Mouse (Mus musculus): ENCODE data around the gene Abl1. TPM values are rescaled to one million over a fixed set of nuclear protein-coding genes. Genes with fewer than 3 reads are reported as not detected.

Gene Abl1
- polyA plus RNA-seq (2012; rRNA removed) = 38.4 and 39.9 TPM in 2 replicates

GRCm38 (mm10) chr2:31688074-31688925, at the start of gene Abl1:
Gene Abl1, plus strand, starts transcription at chr2:31688376.
- H3K27ac ChIP-seq (ENCODE audit: insufficient read depth, low read length) = peak within 1 kb of the TSS; percentile 61; the same call in 1 of the 2 replicates
- peak; percentile 12; the same call in 1 of the 2 replicates for TF ChIP-seq CTCF (IDR thresholded peaks at IDR 0.05; ENCODE audit: extremely low read depth, insufficient read depth, low read length)
- TF ChIP-seq POLR2A (IDR thresholded peaks at IDR 0.05; ENCODE audit: extremely low read depth, insufficient read depth, low read length) = peak; percentile 64; the same call in 1 of the 2 replicates
- peaks cover 3% of the 10 kb centered on the region for H3K4me1 ChIP-seq (ENCODE audit: control insufficient read depth, insufficient read depth, low read length)
- H3K4me3 ChIP-seq (ENCODE audit: insufficient read depth, low read length) = peak within 1 kb of the TSS; percentile 77

- Histone ChIP-seq H3K4me1 (ENCODE audit: control insufficient read depth, insufficient read depth, low read length) (no peaks in the 10 kb centered on the region), H3K27ac (ENCODE audit: insufficient read depth, low read length) (no peak overlapping the region), H3K4me3 (ENCODE audit: insufficient read depth, low read length) (no peak overlapping the region)
- TF ChIP-seq CTCF (IDR thresholded peaks at IDR 0.05; ENCODE audit: extremely low read depth, insufficient read depth, low read length) = no peak
- TF ChIP-seq POLR2A (IDR thresholded peaks at IDR 0.05; ENCODE audit: extremely low read depth, insufficient read depth, low read length) = no peak
Observed at GRCm38 (mm10) chr2:31638581-31639465, 49.4 kb upstream of the Abl1 start.

DNA sequence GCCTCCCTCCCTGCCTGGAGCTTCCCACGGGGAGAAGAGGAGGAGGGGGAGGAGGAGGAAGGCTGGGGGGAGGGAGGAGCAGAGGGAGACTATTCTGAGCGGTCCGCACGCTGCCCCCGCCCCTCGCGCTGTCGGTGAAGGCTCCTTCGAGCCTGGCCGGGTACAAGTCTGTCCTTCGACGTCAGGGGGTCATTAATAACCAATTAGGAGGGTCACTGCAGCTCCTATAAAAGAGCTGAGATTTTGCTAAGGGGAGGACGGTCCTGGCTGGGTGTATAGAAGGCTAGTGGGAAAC, 48.8 kb upstream of the Abl1 start:
- Histone ChIP-seq H3K4me3 (ENCODE audit: insufficient read depth, low read length) (no peak overlapping the region), H3K27ac (ENCODE audit: insufficient read depth, low read length) (no peak overlapping the region), H3K4me1 (ENCODE audit: control insufficient read depth, insufficient read depth, low read length) (no peaks in the 10 kb centered on the region)
- no peak for TF ChIP-seq CTCF (IDR thresholded peaks at IDR 0.05; ENCODE audit: extremely low read depth, insufficient read depth, low read length)
- TF ChIP-seq POLR2A (IDR thresholded peaks at IDR 0.05; ENCODE audit: extremely low read depth, insufficient read depth, low read length) = no peak

- TF ChIP-seq CTCF (IDR thresholded peaks at IDR 0.05; ENCODE audit: extremely low read depth, insufficient read depth, low read length) (no peak), POLR2A (IDR thresholded peaks at IDR 0.05; ENCODE audit: extremely low read depth, insufficient read depth, low read length) (no peak)
- H3K4me1 ChIP-seq (ENCODE audit: control insufficient read depth, insufficient read depth, low read length) = no peaks in the 10 kb centered on the region
- H3K27ac ChIP-seq (ENCODE audit: insufficient read depth, low read length) = no peak within 1 kb of the TSS
- H3K4me3 ChIP-seq (ENCODE audit: insufficient read depth, low read length) = no peak within 1 kb of the TSS
Observed at GRCm38 (mm10) chr2:31639901-31640608, 48.1 kb upstream of the Abl1 start, which contains the start of gene Prdm12. Gene Prdm12, plus strand, starts transcription at chr2:31640037.

GRCm38 (mm10) chr2:31640609-31641507, 47.3 kb upstream of the Abl1 start:
- TF ChIP-seq CTCF (IDR thresholded peaks at IDR 0.05; ENCODE audit: extremely low read depth, insufficient read depth, low read length) = no peak
- no peak for TF ChIP-seq POLR2A (IDR thresholded peaks at IDR 0.05; ENCODE audit: extremely low read depth, insufficient read depth, low read length)
- H3K4me1 ChIP-seq (ENCODE audit: control insufficient read depth, insufficient read depth, low read length) = no peaks in the 10 kb centered on the region
- H3K4me3 ChIP-seq (ENCODE audit: insufficient read depth, low read length) = no peak overlapping the region
- no peak overlapping the region for H3K27ac ChIP-seq (ENCODE audit: insufficient read depth, low read length)

- TF ChIP-seq POLR2A (IDR thresholded peaks at IDR 0.05; ENCODE audit: extremely low read depth, insufficient read depth, low read length) (no peak), CTCF (IDR thresholded peaks at IDR 0.05; ENCODE audit: extremely low read depth, insufficient read depth, low read length) (no peak)
- Histone ChIP-seq H3K4me3 (ENCODE audit: insufficient read depth, low read length) (no peak overlapping the region), H3K27ac (ENCODE audit: insufficient read depth, low read length) (no peak overlapping the region), H3K4me1 (ENCODE audit: control insufficient read depth, insufficient read depth, low read length) (no peaks in the 10 kb centered on the region)
Observed at GRCm38 (mm10) chr2:31641508-31641830, 46.7 kb upstream of the Abl1 start.

DNA sequence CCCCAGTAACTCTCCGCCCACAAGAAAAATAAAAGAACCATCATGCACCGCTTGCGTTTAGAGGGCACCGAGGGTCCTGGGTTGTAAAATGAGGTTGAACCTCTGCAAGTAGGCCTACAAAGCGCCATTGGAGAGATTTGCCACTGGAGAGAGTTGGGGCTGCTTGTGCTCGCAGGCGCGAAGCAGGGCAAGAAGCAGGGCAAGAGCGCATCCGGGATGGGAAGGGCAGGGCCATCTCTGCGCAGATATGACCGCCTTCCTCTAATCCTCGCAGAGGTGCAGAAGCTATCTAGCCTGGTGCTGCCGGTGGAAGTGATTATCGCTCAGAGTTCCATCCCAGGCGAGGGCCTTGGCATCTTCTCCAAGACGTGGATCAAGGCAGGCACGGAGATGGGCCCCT, 46.2 kb upstream of the Abl1 start:
- no peak for TF ChIP-seq CTCF (IDR thresholded peaks at IDR 0.05; ENCODE audit: extremely low read depth, insufficient read depth, low read length)
- TF ChIP-seq POLR2A (IDR thresholded peaks at IDR 0.05; ENCODE audit: extremely low read depth, insufficient read depth, low read length) = no peak
- no peaks in the 10 kb centered on the region for H3K4me1 ChIP-seq (ENCODE audit: control insufficient read depth, insufficient read depth, low read length)
- H3K4me3 ChIP-seq (ENCODE audit: insufficient read depth, low read length) = no peak overlapping the region
- H3K27ac ChIP-seq (ENCODE audit: insufficient read depth, low read length) = no peak overlapping the region

DNA sequence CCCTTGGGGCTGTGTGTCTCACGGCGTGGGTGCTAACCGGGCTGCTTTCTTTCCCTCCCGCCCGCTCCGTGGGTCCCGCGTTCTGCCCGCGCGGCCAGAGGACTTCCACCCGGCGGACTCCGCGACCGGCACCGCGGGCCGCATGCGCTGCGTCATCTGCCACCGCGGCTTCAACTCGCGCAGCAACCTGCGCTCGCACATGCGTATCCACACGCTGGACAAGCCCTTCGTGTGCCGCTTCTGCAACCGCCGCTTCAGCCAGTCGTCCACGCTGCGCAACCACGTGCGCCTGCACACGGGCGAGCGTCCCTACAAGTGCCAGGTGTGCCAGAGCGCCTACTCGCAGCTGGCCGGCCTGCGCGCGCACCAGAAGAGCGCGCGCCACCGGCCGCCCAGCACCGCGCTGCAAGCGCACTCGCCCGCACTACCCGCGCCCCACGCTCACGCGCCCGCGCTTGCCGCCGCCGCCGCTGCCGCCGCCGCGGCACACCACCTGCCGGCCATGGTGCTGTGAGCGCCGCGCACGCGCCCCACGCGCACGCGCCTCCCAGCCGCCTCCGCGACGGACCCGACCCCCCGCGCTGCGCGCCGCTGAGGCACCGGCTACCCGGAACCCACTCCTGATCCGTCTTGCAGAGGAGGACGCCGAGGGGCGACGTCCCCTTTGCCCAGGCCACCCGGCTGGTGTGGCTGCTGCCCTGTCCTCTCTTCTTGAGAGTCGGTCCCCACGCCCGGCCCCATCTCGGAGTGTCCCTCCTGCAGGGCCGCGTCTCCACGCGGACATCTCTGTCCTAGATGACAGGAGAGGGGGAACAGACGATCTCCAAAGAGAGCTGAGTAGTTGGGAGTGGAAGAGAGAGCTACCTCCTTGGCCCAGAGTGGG, 34.0 kb upstream of the Abl1 start:
- peak overlapping the region; percentile 69; the same call in 1 of the 2 replicates for H3K27ac ChIP-seq (ENCODE audit: insufficient read depth, low read length)
- peak overlapping the region; percentile 64 for H3K4me3 ChIP-seq (ENCODE audit: insufficient read depth, low read length)
- no peaks in the 10 kb centered on the region for H3K4me1 ChIP-seq (ENCODE audit: control insufficient read depth, insufficient read depth, low read length)
- TF ChIP-seq CTCF (IDR thresholded peaks at IDR 0.05; ENCODE audit: extremely low read depth, insufficient read depth, low read length) (no peak), POLR2A (IDR thresholded peaks at IDR 0.05; ENCODE audit: extremely low read depth, insufficient read depth, low read length) (peak; percentile 30; the same call in 1 of the 2 replicates)
